Mouse (Mus musculus) layer of hippocampus, adult 2 months (tissue): ENCODE results near the gene Fgf13. TPM values are rescaled to one million over a fixed set of nuclear protein-coding genes. Genes with fewer than 3 reads are reported as not detected.

Experiments used
- DNase-seq, 2 experiments: peaks; one replicate each; pipeline ENCODE4 v3.0.0; 2022; ENCODE audit warnings: low spot score in 2 of 2
- H3K27ac ChIP-seq: fragments of 200-600 bp; 2 replicates; pipeline ENCODE4 v1.8.1; 2022
- H3K4me3 ChIP-seq: fragments of 200-600 bp; 2 replicates; pipeline ENCODE4 v1.8.1; 2022; ENCODE audit warnings: mild to moderate bottlenecking
- CTCF ChIP-seq: fragments of 200-600 bp; conservative IDR thresholded peaks from 2 replicates; pipeline ENCODE4 v1.8.1; 2022; ENCODE audit warnings: antibody characterized with exemption, mild to moderate bottlenecking, moderate library complexity
- microRNA-seq, 2 experiments: library from miRNA; unstranded; fragments of <30 nt; microRNA quantifications; one replicate each; pipeline ENCODE4 v1.2.0; 2021
- total RNA-seq, 2 experiments: library from RNA; stranded (reverse); gene quantifications; 2 replicates each; pipeline ENCODE4 v1.2.3; 2021

Fgf13 gene
- total RNA-seq, 2 experiments from 2014 or later: 226 to 234 TPM

DNA sequence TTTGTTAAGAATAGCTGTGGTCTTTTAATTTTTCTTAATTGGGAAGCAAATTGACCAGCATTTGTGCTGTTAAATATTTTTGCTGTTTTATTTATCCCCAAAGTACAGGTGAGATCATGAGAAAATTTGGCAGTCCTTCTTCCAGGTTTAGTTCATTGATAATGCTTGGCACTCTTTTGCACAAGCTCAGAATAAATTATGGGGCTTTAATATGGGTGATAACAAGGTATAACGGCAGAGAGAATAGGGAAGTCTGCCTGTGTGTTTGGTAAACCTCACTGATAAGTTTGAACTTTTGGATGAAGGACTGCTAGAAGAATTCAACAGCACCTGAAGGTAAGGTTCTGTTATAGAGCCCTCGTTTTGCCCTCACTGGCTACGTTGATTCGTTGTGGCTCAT lies 504.7 kb downstream of the Fgf13 start:
- no peak overlapping the region for H3K27ac ChIP-seq
- no peak for DNase-seq
- TF ChIP-seq CTCF: no peak
- no peak overlapping the region for H3K4me3 ChIP-seq

DNA sequence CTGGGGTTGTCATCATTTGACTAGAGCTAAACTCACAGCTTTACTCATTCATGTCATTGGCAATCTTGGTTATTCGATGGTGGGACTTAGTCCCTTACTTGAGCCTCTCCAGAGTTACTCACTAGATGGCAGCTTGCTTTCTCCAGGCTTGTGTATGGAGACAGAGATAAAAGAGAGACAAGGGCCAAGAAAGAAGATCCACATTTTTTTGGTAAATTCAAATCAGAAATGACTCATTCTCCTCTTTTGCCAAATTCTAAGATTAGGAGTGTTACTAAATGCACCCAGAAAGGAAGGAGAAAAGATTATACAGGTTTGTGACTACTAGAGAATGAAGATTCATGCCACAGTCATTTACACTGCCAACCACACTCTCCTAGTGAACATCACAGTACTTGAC lies 532.9 kb downstream of the Fgf13 start:
- Histone ChIP-seq H3K4me3 (no peak overlapping the region), H3K27ac (no peak overlapping the region)
- TF ChIP-seq CTCF: no peak
- DNase-seq: no peak

Small RNAs within 50 kb of the gene (microRNA-seq; reads per million reads assigned to microRNA genes)
- 34.5 to 41.1 reads per million in 2 experiments for gene Mir504
